ENCODE assay signal across 8 mouse cellular contexts in genomic region chr4:142083193-142083592, GRCm38 (mm10). TPM values are rescaled to one million over a fixed set of nuclear protein-coding genes. Genes with fewer than 3 reads are reported as not detected.
DNase-seq lines count a peak whose midpoint lies in the region; ATAC-seq and TF ChIP-seq lines count a peak whose summit lies in the region.

No protein-coding gene starts in this region.

- no peak for TF ChIP-seq CTCF in cerebellum, adult 2 months (IDR thresholded peaks at IDR 0.05; ENCODE audit: borderline replicate concordance, insufficient read depth, low read depth, low read length)

- no peaks in the 10 kb centered on the region for H3K36me3 ChIP-seq in neural tube, embryonic 11.5 days (ENCODE audit: control insufficient read depth, insufficient read depth, low read length)
- H3K36me3 ChIP-seq in liver, embryonic 13.5 days, result no peaks in the 10 kb centered on the region

- H3K4me2 ChIP-seq in neural tube, embryonic 11.5 days (ENCODE audit: low read depth), result peak overlapping the region; percentile 98; the same call in 1 of the 2 replicates
- peak overlapping the region; percentile 62 for H3K4me2 ChIP-seq in liver, embryonic 13.5 days

- 40% methylated on average over 6 of the region's 6 CpGs for WGBS in cerebellum, adult 2 months
- 48% methylated on average over 6 of the region's 6 CpGs for WGBS in neural tube, embryonic 11.5 days
- WGBS in liver, embryonic 13.5 days (ENCODE audit: insufficient replicate concordance), result 43% methylated on average over 6 of the region's 6 CpGs

- H3K27me3 ChIP-seq in cerebellum, adult 2 months (ENCODE audit: control insufficient read depth, insufficient read depth, low read length), result no peaks in the 10 kb centered on the region
- peaks cover 20% of the 10 kb centered on the region for H3K27me3 ChIP-seq in neural tube, embryonic 11.5 days (ENCODE audit: control insufficient read depth, insufficient read depth, low read length)
- peaks cover 58% of the 10 kb centered on the region for H3K27me3 ChIP-seq in liver, embryonic 13.5 days

- intact Hi-C loops in gastrocnemius, postnatal 14 days (cut with DNase I; ENCODE audit: low total_unique reads), result no loop called here

- peak overlapping the region; percentile 55 for H3K4me3 ChIP-seq in cerebellum, adult 2 months (replicated peaks; ENCODE audit: insufficient read depth, low read depth, low read length)
- H3K4me3 ChIP-seq in neural tube, embryonic 11.5 days (ENCODE audit: low read depth, low read length), result no peak overlapping the region
- peak overlapping the region; percentile 57 for H3K4me3 ChIP-seq in liver, embryonic 13.5 days (replicated peaks)

- peaks cover 41% of the 10 kb centered on the region for H3K4me1 ChIP-seq in cerebellum, adult 2 months (ENCODE audit: control insufficient read depth, insufficient read depth, low read length)
- peaks cover 7% of the 10 kb centered on the region; the same call in 1 of the 2 replicates for H3K4me1 ChIP-seq in neural tube, embryonic 11.5 days (ENCODE audit: control insufficient read depth, insufficient read depth, low read length)
- H3K4me1 ChIP-seq in liver, embryonic 13.5 days (replicated peaks), result peaks cover 44% of the 10 kb centered on the region

- DNase-seq in cerebellum, adult 2 months, result no peak
- no peak for DNase-seq in cerebellum, postnatal 10 days
- DNase-seq in neural tube, embryonic 11.5 days (ENCODE audit: low spot score), result no peak
- DNase-seq in neural tube, embryonic 10.5 days (ENCODE audit: extremely low spot score, low spot score), result no peak
- DNase-seq in liver, embryonic 13.5 days, result no peak
- DNase-seq in urinary bladder, adult 18-20 months (ENCODE audit: low spot score in 2 of 2), result no peak
- no peak for DNase-seq in layer of hippocampus, adult 8-10 months (ENCODE audit: low spot score in 2 of 2)
- no peak for DNase-seq in gastrocnemius, postnatal 14 days

- H3K9ac ChIP-seq in neural tube, embryonic 11.5 days (ENCODE audit: low read length), result no peak overlapping the region
- H3K9ac ChIP-seq in liver, embryonic 13.5 days, result peak overlapping the region; percentile 64; the same call in 1 of the 2 replicates

- peak overlapping the region; percentile 76 for H3K27ac ChIP-seq in cerebellum, adult 2 months (ENCODE audit: insufficient read depth, low read length)
- H3K27ac ChIP-seq in neural tube, embryonic 11.5 days (ENCODE audit: low read depth, low read length), result no peak overlapping the region
- no peak overlapping the region for H3K27ac ChIP-seq in liver, embryonic 13.5 days

- H3K9me3 ChIP-seq in neural tube, embryonic 11.5 days (ENCODE audit: control insufficient read depth, low read length), result no peaks in the 10 kb centered on the region
- H3K9me3 ChIP-seq in liver, embryonic 13.5 days (replicated peaks), result no peaks in the 10 kb centered on the region

- TF ChIP-seq POLR2A in cerebellum, adult 2 months (IDR thresholded peaks at IDR 0.05; ENCODE audit: borderline replicate concordance, insufficient read depth, low read length), result no peak

- no peak for ATAC-seq in neural tube, embryonic 11.5 days (ENCODE audit: insufficient read depth, low FRiP score, low TSS enrichment)
- no peak for ATAC-seq in liver, embryonic 13.5 days (ENCODE audit: low read depth)

RNA-seq across cellular contexts. Expression of gene Tmem51, which starts 0.9 kb away (rescaled TPM):
- polyA plus RNA-seq in cerebellum, adult 2 months (2012; rRNA removed), result 26.2 and 26.3 TPM in 2 replicates
- 5.1 and 8.0 TPM in 2 replicates for polyA plus RNA-seq in neural tube, embryonic 11.5 days (2014; fragmentation: Nextera tagmentation; extraction: Ambion mirVana)
- polyA plus RNA-seq in liver, embryonic 13.5 days (2015; fragmentation: Nextera tagmentation; extraction: Ambion mirVana), result 13.5 and 16.4 TPM in 2 replicates
- 1 to 10 TPM; 3.4 to 7.1 (median 6.0) TPM for total RNA-seq in layer of hippocampus, adult 8-10 months (2022)
- total RNA-seq in gastrocnemius, postnatal 14 days (2021), result 1 to 10 TPM; 2.5 to 2.8 TPM
